Mouse (Mus musculus) yolk sac, embryonic 10.5 days (tissue): ENCODE results near the gene Cnot11.
"Not testable (repeated sequence)": the region's sequence is repeated elsewhere in the genome, so short reads cannot be mapped to it uniquely, and the experiment has no call there.

Experiments
- DNase-seq: peaks from one replicate; pipeline ENCODE4 v3.0.0-alpha.2; 2017; ENCODE audit warnings: low spot score

Cnot11 gene

DNA sequence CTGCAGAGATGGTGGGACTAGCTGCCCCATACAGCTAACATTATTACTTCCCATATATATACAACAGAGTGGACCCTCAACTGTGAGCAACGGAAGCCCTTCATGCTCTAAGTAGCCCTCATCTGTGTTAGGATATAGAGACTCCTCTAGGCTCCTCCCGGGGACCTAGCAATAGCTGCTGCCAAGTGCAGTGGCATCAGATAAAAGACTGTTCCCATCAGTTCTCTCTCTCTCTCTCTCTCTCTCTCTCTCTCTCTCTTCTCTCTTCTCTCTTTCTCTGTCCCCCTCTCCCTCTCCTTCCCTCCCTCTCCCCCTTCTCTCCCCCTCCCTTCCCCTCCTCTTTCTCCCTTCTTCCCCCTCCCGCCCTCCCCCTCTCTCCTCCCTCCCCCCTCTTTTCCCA lies 46.4 kb downstream of the Cnot11 start:
- no peak for DNase-seq

DNA sequence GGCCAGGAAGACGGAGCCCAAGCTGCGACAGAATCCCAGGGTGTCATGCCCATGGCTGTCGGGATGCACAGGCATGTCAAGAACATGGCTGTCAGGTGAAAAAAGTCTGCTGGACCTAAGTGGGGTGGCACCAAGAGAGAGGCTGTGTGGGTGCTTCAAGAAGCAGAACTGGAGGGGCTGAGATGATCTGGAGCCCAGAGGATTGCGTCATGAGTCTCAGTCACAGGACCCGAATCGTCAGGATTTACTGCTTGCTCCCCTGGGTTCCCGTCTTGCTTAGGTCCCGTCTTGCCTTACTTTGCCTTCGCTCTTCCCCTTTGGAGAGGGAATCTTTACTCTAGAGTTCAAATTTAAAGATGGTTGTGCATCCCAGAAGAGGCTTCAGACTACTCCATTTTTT lies 48.4 kb downstream of the Cnot11 start:
- DNase-seq = no peak

DNA sequence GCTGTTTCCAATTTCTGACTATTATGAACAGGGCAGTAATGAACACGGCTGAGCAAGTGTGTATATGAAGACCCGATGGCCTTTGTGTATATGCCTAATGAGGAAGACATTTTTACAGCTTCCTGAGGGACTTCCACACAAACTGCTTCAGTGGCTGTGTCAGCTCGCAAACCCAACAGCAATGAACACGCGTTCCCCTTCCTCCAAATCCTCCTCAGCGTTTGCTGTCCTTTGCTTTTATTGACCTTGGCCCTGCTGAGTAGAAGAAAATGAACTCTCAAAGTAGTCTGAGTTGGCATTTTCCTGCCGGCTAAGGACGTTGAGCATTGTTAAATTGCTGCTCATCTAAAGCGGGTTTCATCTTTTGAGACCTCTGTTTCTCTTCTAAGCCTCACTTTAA lies 50.6 kb downstream of the Cnot11 start:
- no peak for DNase-seq

DNA sequence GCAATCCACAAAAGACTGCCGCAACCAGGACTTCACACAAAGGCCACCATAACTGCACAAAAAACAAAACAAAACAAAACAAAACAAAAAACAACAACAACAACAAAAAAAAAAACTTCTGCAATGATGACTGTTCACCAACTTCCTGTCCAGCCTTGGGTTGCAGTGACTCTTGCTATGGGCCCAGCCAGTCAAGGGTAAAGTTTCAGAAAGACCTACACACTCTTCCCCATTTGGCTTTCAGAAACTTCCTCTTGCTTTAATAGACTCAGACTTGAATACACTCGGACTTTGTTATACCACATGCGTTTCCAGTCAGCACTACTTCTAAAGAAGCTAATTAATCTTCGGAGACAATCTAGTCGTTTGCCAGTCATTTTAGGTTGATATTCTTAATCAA lies 55.4 kb downstream of the Cnot11 start:
- no peak for DNase-seq

DNA sequence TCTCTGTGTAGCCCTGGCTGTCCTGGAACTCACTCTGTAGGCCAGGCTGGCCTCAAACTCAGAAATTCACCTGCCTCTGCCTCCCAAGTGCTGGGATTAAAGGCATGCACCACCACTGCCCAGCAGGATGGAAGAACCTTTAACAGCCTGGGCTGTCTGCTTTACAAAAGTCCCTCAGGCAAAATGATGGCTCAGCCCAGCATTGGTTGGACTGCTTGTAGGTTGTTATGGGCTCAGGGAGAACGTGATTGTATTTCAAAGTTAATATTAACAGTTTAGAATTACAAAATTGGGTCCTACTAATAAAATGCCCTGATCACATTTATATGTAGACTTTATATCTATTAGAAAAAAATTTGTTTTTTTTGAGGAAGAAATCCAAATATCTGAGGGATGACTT lies 56.8 kb downstream of the Cnot11 start:
- DNase-seq = not testable (repeated sequence)

DNA sequence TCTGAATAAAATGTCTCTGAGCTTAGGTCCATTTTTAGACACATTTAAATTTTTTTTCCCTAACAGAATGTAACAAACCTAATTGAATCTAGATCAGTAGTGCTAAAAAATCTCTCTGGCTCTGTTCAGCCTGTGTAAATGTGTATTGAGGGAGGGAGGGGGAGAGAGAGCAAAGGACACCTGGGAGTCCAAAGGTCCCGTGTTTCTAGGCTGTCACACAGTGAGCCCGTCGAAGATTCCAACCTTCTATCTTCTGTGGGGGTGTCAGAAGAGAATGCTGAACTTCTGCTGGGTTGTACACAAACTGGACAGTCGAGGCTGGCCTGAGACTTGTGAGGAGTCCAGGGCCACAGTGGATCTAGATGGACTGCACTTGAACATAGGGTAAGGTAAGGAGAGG lies 57.3 kb downstream of the Cnot11 start:
- DNase-seq = peak; percentile 76

DNA sequence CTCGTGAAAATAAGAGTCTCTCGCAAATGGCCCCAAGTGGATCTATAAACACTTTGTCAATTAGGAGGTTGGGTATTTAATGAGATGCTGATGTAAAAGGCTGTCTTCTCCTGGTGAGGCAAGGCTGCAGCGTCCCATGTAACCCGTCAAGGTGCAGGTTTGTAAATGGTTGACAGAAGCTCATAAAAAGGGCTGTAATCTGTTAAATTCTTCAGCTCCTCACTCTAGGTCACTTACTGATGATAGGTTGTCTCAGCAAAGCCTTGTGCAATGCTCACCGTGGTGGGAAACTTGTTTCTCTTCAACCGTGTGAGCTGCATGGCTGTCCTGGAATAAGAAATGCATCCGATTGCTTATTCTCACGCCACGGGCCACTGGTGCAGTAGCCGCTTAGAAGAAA lies 59.0 kb downstream of the Cnot11 start:
- DNase-seq = peak; percentile 75
